Mouse (Mus musculus): ENCODE results near the gene Neurl3.

DNA sequence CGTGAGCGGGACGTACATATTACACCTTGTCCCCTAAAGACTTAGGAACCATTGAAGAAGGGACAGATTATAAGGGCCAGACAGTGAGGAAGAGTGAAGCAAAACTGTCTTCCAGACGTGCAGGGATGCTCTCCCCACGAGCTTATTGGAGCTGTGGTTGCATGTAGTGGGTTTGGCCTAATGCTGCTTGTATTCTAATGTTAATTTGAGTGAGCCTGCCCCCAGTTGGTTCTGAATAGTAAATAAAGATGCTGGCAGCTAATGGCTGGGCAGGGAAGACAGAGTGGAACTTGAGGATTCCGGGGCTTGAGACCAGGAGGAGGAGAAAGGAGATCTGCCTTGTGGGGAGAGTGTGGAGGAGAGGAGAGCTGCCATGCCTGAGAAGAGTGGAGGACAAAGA, 27.8 kb downstream of the Neurl3 start:
- no peak for TF ChIP-seq POLR2A (IDR thresholded peaks at IDR 0.05; ENCODE audit: low read depth, low read length)
- TF ChIP-seq CTCF (conservative IDR thresholded peaks at IDR 0.05; ENCODE audit: insufficient read depth, insufficient read length, low read depth, low read length), result no peak
